Mouse (Mus musculus) kidney, adult 2 months (tissue): ENCODE measurements at regions not wholly inside any gene's neighbourhood (a gene's known extent, or its start where the extent isn't known, plus 50 kb on each side); places are given as distances from the start of the nearest gene placed in this dataset.

Experiments
- CTCF ChIP-seq: fragments of 200-500 bp; conservative IDR thresholded peaks from 2 replicates; pipeline ENCODE4 v1.5.1; 2011; ENCODE audit warnings: low read depth, mild to moderate bottlenecking, control low read depth, low read length, moderate library complexity, mixed read lengths; ENCODE audit not compliant: insufficient read depth, insufficient read length
- POLR2A ChIP-seq: fragments of 200-500 bp; IDR thresholded peaks from one replicate; pipeline ENCODE4 v1.6.1; 2011; ENCODE audit warnings: low read depth, low read length, control low read depth

DNA sequence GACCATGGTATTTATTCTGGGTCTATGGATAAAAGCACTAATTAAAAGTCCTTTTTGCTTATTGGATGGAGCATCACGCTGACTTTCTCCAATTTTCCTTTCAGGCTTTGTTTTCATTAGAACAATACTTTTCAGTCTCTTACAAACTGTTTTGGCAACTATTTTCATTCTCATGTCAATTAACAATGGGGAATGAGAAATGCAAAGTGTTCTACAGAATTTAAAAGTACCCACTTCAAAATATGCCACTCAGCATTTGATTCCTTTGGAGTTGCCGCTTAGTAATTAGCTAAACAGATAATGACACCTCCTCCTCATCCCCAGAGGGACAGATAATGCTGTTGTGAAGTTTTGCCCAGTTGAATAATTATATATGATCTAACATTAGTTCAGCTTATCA is 149.9 kb upstream of the Cblb start:
- TF ChIP-seq POLR2A (no peak), CTCF (no peak)
